Mouse (Mus musculus) B cell, adult (primary cell): ENCODE measurements around the gene Ankrd7. TPM values are rescaled to one million over a fixed set of nuclear protein-coding genes. Genes with fewer than 3 reads are reported as not detected.

Source experiments
- total RNA-seq: library from RNA; stranded (reverse); gene quantifications from 4 replicates; pipeline ENCODE4 v1.2.4, GENCODE M21; 2023; ENCODE audit not compliant: inconsistent age

The Ankrd7 gene
- total RNA-seq, result 0.45 TPM in 1 of 4 replicates, not detected in the others

DNA sequence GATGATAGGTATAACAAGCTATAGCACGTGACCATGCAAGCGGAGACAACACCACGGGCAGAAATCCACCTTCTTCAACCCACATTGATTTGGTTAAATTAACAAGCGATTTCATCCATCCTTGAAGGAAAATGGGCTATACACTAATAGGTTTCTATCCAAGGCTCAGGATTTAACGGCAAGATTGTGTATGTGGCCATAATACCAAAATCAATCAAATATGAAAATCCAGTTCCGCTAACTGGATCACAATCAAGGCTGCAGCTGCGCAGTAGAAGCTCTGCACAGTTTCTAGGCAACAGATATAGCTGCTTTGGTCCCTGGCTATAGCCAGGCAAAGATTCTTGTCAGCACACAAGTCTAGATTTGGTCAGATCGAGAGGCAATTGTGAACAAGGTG, at the start of gene Ankrd7:
Gene Ankrd7 (plus strand): TSS at position 301 of the 400 bp plus-strand sequence.

DNA sequence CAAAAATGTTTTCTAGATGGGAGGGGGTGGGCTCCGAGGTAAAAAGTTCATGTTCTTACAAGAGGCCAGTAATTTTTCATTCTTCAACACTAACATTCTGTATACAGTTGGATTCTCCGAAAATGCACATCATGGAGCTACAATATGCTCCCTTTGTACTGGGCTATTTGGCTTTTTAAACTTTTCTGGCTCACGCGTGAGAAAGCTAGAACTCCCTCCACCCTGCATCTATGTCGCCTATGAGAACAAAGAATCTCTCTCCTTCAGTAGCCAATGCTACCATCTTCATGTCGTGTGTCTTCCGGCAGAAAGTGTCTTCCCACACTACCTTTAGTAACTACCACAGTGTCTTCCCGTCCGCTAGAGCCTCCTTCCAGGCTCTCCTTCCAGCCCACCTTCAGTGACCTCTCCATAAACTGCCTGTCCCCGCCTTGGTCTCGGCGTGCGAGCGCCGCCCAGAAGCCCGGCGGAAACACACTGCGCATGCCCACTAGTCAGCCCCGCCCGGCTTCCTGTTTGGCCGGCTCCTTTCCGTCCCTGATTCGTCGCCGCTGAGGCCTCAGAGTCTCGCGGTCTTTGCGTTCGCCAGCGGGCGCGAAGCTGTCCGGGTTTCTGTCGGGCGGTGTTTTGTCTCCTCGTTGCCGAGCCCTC, 17.9 kb upstream of the Ankrd7 start, which contains the start of gene Lsm8:
Gene Lsm8 (plus strand): TSS at position 529 of the 651 bp plus-strand sequence.

Other genes starting within 250 kb of the Ankrd7 start
- gene Lsm8, start 17.7 kb upstream of the Ankrd7 start, total RNA-seq, result 32.9 to 41.0 TPM (median 35.9 TPM) in 4 replicates